Mouse (Mus musculus) right cerebral cortex, postnatal 25 days (tissue): ENCODE data around the gene Rrp12.
"Not testable (repeated sequence)": the region's sequence is repeated elsewhere in the genome, so short reads cannot be mapped to it uniquely, and the experiment has no call there.

Experiments used
- DNase-seq: peaks from one replicate; pipeline ENCODE4 v3.0.0; 2022

Gene Rrp12

GRCm38 (mm10) chr19:41895460-41896318 lies at the start of gene Rrp12:
Gene Rrp12, minus strand, starts transcription at chr19:41896173.
- DNase-seq, result peak; percentile 79

- DNase-seq, result no peak
These were observed 47.9 kb upstream of the Rrp12 start for GRCm38 (mm10) chr19:41943841-41944240.

GRCm38 (mm10) chr19:41938539-41938938 lies 42.6 kb upstream of the Rrp12 start:
- no peak for DNase-seq

- no peak for DNase-seq
These were observed 39.9 kb upstream of the Rrp12 start for GRCm38 (mm10) chr19:41935921-41936320.

DNA sequence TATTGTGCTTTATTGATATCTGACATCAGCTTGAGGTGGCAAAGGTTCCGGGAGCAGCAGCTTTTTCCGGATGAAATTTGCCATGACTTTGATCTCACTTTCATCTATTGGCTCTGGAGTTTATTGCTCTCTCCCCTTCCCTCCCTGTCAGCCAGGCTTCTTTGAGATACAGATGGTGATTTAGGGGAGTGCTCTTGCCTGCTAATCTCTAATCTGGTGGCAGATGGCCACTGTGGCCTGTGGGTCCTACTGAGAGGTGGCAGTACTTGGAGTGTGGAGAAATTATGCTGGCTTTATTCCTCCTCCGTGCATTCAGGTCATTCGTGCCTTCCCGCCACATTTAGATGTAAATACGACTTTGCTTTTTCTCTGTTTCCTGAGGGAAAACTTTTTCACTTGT lies 38.2 kb upstream of the Rrp12 start:
- no peak for DNase-seq

- DNase-seq, result peak; percentile 99
These were observed 37.5 kb upstream of the Rrp12 start, which contains the start of the genes Exosc1 and Zdhhc16 for GRCm38 (mm10) chr19:41933179-41934086. Gene Exosc1, minus strand, starts transcription at chr19:41933423. Gene Zdhhc16, plus strand, starts transcription at chr19:41933480.

GRCm38 (mm10) chr19:41932686-41933085 lies 36.7 kb upstream of the Rrp12 start:
- DNase-seq, result no peak

GRCm38 (mm10) chr19:41920412-41921067 lies 24.6 kb upstream of the Rrp12 start:
- no peak for DNase-seq

DNA sequence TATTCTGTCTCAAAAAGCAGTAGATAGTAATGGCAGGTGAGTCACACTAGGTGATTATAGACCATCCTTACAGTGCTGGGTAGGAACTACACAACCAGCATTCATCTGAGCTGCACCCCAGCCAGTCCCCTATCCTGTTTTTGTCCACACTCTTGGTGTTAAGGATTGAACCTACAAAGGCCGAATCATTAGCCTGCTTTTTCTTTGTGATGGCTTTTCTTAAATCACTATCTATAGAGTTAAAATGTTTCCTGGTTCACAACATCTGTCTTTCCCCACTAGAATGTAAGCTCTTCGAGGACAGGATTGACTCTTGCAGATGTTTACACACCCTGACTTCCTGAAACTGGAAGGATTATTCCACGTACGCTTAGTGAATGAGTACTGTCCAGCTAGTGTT lies 23.5 kb upstream of the Rrp12 start:
- no peak for DNase-seq

GRCm38 (mm10) chr19:41916853-41917252 lies 20.9 kb upstream of the Rrp12 start:
- DNase-seq, result no peak

DNA sequence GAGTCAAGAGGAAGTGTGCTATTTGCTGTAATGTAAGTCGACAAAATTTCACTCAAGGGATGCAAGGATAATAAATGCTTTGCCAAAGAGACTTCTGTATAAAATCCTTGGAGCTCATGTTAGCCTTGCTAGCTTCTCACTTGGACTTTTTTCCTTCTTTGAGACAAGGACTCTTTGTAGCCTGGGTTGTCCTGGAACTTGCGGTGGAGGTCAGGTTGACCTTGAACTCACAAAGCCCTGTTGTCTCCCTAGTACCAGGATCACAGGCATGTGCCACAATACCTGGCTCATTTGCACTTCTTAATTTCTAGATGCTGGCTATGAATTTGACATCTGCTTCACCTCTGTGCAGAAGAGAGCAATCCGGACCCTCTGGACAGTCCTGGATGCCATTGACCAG lies 19.3 kb upstream of the Rrp12 start:
- DNase-seq, result no peak

DNA sequence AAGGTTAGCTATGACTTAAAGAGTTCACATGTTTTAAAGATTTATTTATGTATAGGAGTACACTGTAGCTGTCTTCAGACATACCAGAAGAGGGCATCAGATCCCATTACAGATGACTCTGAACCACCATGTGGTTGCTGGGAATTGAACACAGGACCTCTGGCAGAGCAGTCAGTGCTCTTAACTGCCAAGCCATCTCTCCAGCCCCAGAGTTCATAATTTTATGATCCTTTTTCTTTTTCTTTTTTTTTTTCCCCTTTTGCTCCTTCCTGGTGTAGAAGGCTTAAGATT lies 18.6 kb upstream of the Rrp12 start:
- not testable (repeated sequence) for DNase-seq

DNA sequence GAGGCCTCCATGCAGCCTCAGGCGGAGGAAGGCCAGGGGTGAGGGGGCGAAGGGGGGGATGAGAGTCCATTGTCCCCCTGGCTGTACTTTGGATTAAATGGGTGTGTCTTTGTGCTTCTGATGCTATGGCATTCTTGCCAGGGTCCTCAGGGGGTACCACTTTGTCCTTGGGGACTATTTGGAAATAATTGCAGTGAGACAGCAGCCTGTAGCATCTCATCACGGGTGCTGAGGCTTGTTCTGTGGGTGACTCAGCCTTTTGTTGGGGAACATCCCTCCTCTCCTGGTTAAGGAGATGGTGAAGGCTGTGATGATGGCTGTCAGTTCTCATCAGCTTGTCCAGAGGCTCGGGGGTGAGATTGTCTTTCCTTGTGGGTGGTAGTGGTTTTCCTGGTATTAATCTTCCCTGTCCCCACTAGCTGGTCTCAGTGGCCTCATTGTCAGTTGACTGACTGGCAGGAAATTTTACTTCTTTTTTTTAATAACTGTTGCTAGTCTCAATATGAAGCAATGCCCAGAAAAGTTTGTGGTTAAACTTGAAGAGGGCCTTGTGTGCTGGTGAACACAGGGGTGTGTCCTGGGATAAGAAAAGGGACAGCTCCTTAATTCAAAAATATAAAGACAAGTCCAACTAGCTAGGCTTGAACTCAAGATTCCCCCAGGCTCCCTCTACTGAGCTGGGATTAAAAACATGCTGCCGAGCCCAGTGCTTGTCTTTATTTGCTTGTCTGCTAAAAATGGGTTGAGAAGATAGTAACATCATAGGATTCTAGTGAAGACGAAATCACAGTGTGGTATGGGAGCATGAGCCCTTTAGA lies 18.0 kb upstream of the Rrp12 start:
- DNase-seq, result no peak

DNA sequence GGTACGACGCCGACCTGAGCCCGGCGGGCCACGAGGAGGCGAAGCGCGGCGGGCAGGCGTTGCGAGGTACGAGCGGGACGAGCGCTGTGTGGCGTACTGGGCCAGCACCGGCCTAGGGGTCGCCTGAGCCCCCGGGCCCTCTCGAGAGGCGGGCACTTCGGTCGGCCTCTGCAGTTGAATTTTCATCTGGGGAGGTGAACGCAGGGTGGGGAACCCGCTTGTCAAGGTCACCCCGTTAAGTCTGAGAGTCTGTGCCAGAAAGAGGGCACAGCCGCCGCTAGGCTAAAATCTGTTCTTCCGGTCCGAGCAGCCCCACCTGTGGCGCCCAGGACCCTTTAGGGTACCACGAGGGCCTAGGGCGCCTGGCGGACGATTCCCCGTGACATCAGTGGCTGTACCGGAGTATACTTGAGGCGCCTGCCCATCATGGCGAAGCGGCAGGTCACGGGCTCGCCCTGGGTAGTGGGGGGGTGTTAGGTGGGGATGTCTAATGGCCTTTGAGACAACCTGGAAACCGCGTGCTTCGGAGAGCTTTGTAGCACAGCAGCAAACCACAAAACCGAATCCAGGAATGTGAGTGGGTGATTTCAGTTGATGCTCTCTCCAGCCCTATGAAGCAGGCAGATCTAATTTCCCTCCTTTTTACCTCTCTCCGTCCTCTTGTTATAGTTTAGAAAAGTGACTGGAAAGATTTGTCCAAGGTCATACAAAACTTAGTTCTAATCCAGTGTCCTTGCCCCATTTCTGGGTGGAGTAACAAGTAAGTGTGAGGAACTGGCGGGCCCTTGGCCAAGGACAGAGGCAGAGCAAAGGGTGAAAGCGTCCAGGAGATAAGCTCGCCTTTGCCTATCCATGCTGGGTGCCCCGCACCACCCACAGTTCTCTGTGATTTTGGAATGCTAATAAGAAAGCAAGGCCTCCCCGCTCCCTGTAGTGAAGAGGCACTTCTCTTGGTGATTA lies 16.4 kb upstream of the Rrp12 start:
- DNase-seq, result peak; percentile 36

GRCm38 (mm10) chr19:41911178-41912073 lies 15.5 kb upstream of the Rrp12 start, which contains the start of gene Pgam1:
Gene Pgam1, plus strand, starts transcription at chr19:41911923.
- DNase-seq, result peak; percentile 97

DNA sequence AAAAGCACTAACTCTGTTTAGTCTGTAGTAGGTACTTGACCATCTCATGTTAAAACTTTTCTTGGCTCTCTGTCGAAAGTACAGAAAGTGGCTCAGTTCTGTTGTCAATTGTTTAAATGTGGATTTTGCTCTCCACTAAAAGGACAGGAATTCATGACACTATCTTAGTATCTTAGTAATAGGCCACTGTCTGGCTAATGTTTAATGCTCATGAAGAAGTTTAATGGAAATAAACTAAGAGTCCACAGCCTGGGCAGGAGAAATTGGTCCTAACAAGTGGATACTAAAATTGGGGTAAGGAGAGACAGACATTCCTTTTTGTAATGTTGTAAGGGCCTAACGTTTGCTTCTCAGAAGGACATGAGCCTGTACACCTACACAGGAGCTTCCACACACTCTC lies 14.4 kb upstream of the Rrp12 start:
- no peak for DNase-seq

- DNase-seq, result no peak
These were observed 12.8 kb upstream of the Rrp12 start for GRCm38 (mm10) chr19:41908736-41909135.

- DNase-seq, result no peak
These were observed 11.2 kb upstream of the Rrp12 start for GRCm38 (mm10) chr19:41907079-41907760.

- DNase-seq, result no peak
These were observed 10.5 kb upstream of the Rrp12 start for GRCm38 (mm10) chr19:41906311-41907078.
